In the genomic region with DNA sequence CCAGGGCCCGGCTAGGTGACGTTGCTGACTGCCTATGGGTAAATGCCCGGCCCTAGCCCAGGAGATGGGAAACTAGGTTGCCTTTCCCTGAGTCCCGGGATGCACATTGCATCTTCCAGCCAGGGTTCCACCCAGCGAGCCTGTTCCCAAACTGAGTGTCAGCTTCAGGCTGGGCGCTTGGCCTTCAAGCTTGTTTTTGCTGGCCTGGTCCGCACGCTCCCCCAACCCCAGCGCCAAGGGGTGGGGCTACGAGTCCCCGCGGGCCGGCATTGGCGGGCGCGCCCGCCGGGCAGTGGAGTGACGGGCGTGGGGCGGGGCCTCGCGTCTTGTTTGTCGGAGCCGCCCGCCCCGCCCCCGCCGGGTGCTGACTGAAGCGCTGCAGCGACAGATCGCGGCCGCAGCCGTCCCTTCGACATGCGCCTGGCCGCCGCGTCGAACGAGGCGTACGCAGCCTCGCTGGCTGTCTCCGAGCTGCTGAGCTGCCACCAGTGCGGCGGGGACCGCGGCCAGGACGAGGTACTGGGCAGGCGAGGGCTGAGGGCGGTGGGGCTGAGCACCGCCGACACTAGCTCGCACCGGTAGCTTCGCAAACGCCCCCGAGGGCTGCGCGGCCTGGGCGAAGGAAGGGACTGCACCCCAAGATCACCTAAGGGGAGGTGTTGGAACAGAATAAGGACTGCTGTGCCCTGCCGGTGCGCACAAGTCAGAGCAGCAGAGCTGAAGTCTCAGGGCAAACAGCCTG, we compare ENCODE assay signal across 8 mouse cellular contexts.
A peak's percentile ranks its signal among the peaks of the same experiment; 100 is the strongest.
DNase-seq lines count a peak whose midpoint lies in the region; ATAC-seq and TF ChIP-seq lines count a peak whose summit lies in the region.

No protein-coding gene starts in this region.

- H3K27me3 ChIP-seq in hindbrain, embryonic 11.5 days (ENCODE audit: control insufficient read depth, insufficient read depth, low read length): no peaks in the 10 kb centered on the region
- no peaks in the 10 kb centered on the region for H3K27me3 ChIP-seq in lung, postnatal 0 days (replicated peaks; ENCODE audit: insufficient read depth, low read length)

- peak overlapping the region; percentile 93 for H3K4me2 ChIP-seq in hindbrain, embryonic 11.5 days (replicated peaks; ENCODE audit: low read depth, low read length)
- H3K4me2 ChIP-seq in lung, postnatal 0 days (replicated peaks; ENCODE audit: low read depth, low read length): peak overlapping the region; percentile 85

- peak; percentile 98 for DNase-seq in NIH3T3 (ENCODE audit: low read depth)
- DNase-seq in cerebellum, adult 9-11 months: peak; percentile 97
- peak; percentile 81 to 91 for DNase-seq in frontal cortex, adult 2 months (ENCODE audit: extremely low spot score in 1 of 2, low spot score in 1 of 2)
- peak; percentile 98 for DNase-seq in hindbrain, embryonic 11.5 days (ENCODE audit: low spot score)
- peak; percentile 87 to 94 for DNase-seq in layer of hippocampus, postnatal 10 days (ENCODE audit: low spot score in 2 of 2)
- DNase-seq in lung, postnatal 0 days (ENCODE audit: low spot score): peak; percentile 99
- peak; percentile 90 for DNase-seq in ovary, postnatal 10 days (ENCODE audit: low spot score)
- peak; percentile 96 for DNase-seq in thymus, postnatal 0 days (ENCODE audit: low spot score)

- H3K4me3 ChIP-seq in hindbrain, embryonic 11.5 days (ENCODE audit: low read depth, low read length): peak overlapping the region; percentile 56
- peak overlapping the region; percentile 70 for H3K4me3 ChIP-seq in lung, postnatal 0 days (ENCODE audit: low read depth, low read length)

- TF ChIP-seq EP300 in lung, postnatal 0 days (IDR thresholded peaks at IDR 0.05): no peak

- H3K9me3 ChIP-seq in hindbrain, embryonic 11.5 days (ENCODE audit: control insufficient read depth, low read length): no peaks in the 10 kb centered on the region
- no peaks in the 10 kb centered on the region for H3K9me3 ChIP-seq in lung, postnatal 0 days (ENCODE audit: low read length)

- peak; percentile 99 for ATAC-seq in hindbrain, embryonic 11.5 days (ENCODE audit: low FRiP score)
- peak; percentile 99 for ATAC-seq in lung, postnatal 0 days

- H3K4me1 ChIP-seq in hindbrain, embryonic 11.5 days (replicated peaks; ENCODE audit: control insufficient read depth, insufficient read depth, low read length): no peaks in the 10 kb centered on the region
- peaks cover 5% of the 10 kb centered on the region for H3K4me1 ChIP-seq in lung, postnatal 0 days (ENCODE audit: insufficient read depth, low read depth, low read length)

- 0 out of 2 replicates have a peak, but pooled peaks have one; percentile 27 for TF ChIP-seq CTCF in lung, postnatal 0 days (IDR thresholded peaks at IDR 0.05)

- H3K27ac ChIP-seq in hindbrain, embryonic 11.5 days (ENCODE audit: low read depth, low read length): peak overlapping the region; percentile 88
- H3K27ac ChIP-seq in lung, postnatal 0 days (ENCODE audit: low read length): peak overlapping the region; percentile 95

- WGBS in hindbrain, embryonic 11.5 days: 1% methylated on average over 64 of the region's 65 CpGs
- under 1% methylated on average over 53 of the region's 65 CpGs for WGBS in lung, postnatal 0 days

- H3K36me3 ChIP-seq in hindbrain, embryonic 11.5 days (ENCODE audit: control insufficient read depth, insufficient read depth, low read length): no peaks in the 10 kb centered on the region
- H3K36me3 ChIP-seq in lung, postnatal 0 days (ENCODE audit: insufficient read depth, low read length): no peaks in the 10 kb centered on the region

- H3K9ac ChIP-seq in hindbrain, embryonic 11.5 days (ENCODE audit: low read depth, low read length): peak overlapping the region; percentile 83
- H3K9ac ChIP-seq in lung, postnatal 0 days (replicated peaks; ENCODE audit: low read depth): peak overlapping the region; percentile 80

Comparison
In these comparisons a context has a peak if more than half of its experiments do, and no peak if none do; other contexts are left out.
1. Peak in every context shown above with its lines: DNase-seq, ATAC-seq, H3K4me3 ChIP-seq and H3K27ac ChIP-seq.